Mouse (Mus musculus) MEL (cell line): ENCODE data around the gene Rtn2. TPM values are rescaled to one million over a fixed set of nuclear protein-coding genes. Genes with fewer than 3 reads are reported as not detected.

Source experiments
- DNase-seq: peaks from one replicate; pipeline ENCODE4 v3.0.0; 2011; ENCODE audit warnings: low read depth, low spot score
- H3K27ac ChIP-seq: 2 replicates; pipeline ENCODE4 v1.5.1; 2012; ENCODE audit warnings: low read depth, mild to moderate bottlenecking, control low read depth, low read length, moderate library complexity; ENCODE audit not compliant: control insufficient read depth
- H3K27me3 ChIP-seq, 2 experiments: fragments of 150-350 bp in 1 of 2; sonication (generic) in 1 of 2; 2 replicates each; pipeline ENCODE4 v1.6.1; 2012; ENCODE audit warnings: low read length in 2 of 2, mild to moderate bottlenecking in 2 of 2, improper control_type of control experiment in 1 of 2, moderate library complexity in 1 of 2; ENCODE audit not compliant: insufficient read depth in 2 of 2, control insufficient read depth in 1 of 2
- H3K36me3 ChIP-seq, 2 experiments: 2 replicates each; pipeline ENCODE4 v1.6.1; 2012 to 2014; ENCODE audit warnings: low read length in 2 of 2, improper control_type of control experiment in 1 of 2, inconsistent platforms in 1 of 2, mild to moderate bottlenecking in 1 of 2; ENCODE audit not compliant: insufficient read depth in 2 of 2, control insufficient read depth in 1 of 2
- H3K4me1 ChIP-seq, 2 experiments: fragments of 150-350 bp in 1 of 2; sonication (generic) in 1 of 2; 2 replicates each; pipeline ENCODE4 v1.6.1; 2012; ENCODE audit warnings: low read length in 2 of 2, improper control_type of control experiment in 1 of 2, mild to moderate bottlenecking in 1 of 2; ENCODE audit not compliant: insufficient read depth in 2 of 2, control insufficient read depth in 1 of 2
- H3K4me3 ChIP-seq, 2 experiments: fragments of 150-350 bp in 1 of 2; sonication (generic) in 1 of 2; 2 replicates each; pipeline ENCODE4 v1.5.1; 2012; ENCODE audit warnings: low read depth in 2 of 2, low read length in 2 of 2, mild to moderate bottlenecking in 2 of 2, moderate library complexity in 2 of 2, control low read depth in 1 of 2, improper control_type of control experiment in 1 of 2; ENCODE audit not compliant: control insufficient read depth in 1 of 2, insufficient read depth in 1 of 2
- H3K79me2 ChIP-seq: 2 replicates; pipeline ENCODE4 v1.6.1; 2012; ENCODE audit warnings: mild to moderate bottlenecking, low read length, moderate library complexity; ENCODE audit not compliant: control insufficient read depth, poor library complexity, insufficient read depth
- H3K9ac ChIP-seq: 2 replicates; pipeline ENCODE4 v1.6.1; 2012; ENCODE audit warnings: low read depth, mild to moderate bottlenecking, control low read depth, low read length, moderate library complexity; ENCODE audit not compliant: control insufficient read depth, poor library complexity, severe bottlenecking
- H3K9me3 ChIP-seq: fragments of 150-350 bp; sonication (generic); replicated peaks from 2 replicates; pipeline ENCODE4 v1.6.1; 2012; ENCODE audit warnings: mild to moderate bottlenecking, low read length, improper control_type of control experiment, moderate library complexity; ENCODE audit not compliant: insufficient read depth
- BHLHE40 ChIP-seq: IDR thresholded peaks from 2 replicates; pipeline ENCODE4 v1.6.1; 2012; ENCODE audit warnings: low read depth, mild to moderate bottlenecking, inconsistent platforms, low read length, improper control_type of control experiment, borderline replicate concordance
- CHD1 ChIP-seq: IDR thresholded peaks from 2 replicates; pipeline ENCODE4 v1.6.1; 2012; ENCODE audit warnings: low read depth, mild to moderate bottlenecking, inconsistent platforms, low read length, improper control_type of control experiment
- CTCF ChIP-seq, 3 experiments: IDR thresholded peaks in 2 of 3; conservative IDR thresholded peaks in 1 of 3; 2 replicates each; pipeline ENCODE4 v1.5.1; 2011 to 2012; ENCODE audit warnings: low read length in 3 of 3, low read depth in 2 of 3, mild to moderate bottlenecking in 2 of 3, improper control_type of control experiment in 1 of 3, inconsistent platforms in 1 of 3, mixed read lengths in 1 of 3, moderate library complexity in 1 of 3; ENCODE audit not compliant: control insufficient read depth in 1 of 3, insufficient read depth in 1 of 3, poor library complexity in 1 of 3, severe bottlenecking in 1 of 3
- GATA1 ChIP-seq: IDR thresholded peaks from 2 replicates; pipeline ENCODE4 v1.6.1; 2011; ENCODE audit warnings: low read depth, low read length, improper control_type of control experiment
- MAFK ChIP-seq: IDR thresholded peaks from 2 replicates; pipeline ENCODE4 v1.6.1; 2011; ENCODE audit warnings: low read depth, mild to moderate bottlenecking, low read length, improper control_type of control experiment, borderline replicate concordance
- MAX ChIP-seq: IDR thresholded peaks from 2 replicates; pipeline ENCODE4 v1.6.1; 2011; ENCODE audit warnings: low read length, improper control_type of control experiment
- MAZ ChIP-seq: IDR thresholded peaks from 2 replicates; pipeline ENCODE4 v1.6.1; 2012; ENCODE audit warnings: low read depth, mild to moderate bottlenecking, inconsistent platforms, low read length, improper control_type of control experiment
- MXI1 ChIP-seq: IDR thresholded peaks from 2 replicates; pipeline ENCODE4 v1.6.1; 2011; ENCODE audit warnings: mild to moderate bottlenecking, low read depth, low read length, improper control_type of control experiment
- MYB ChIP-seq: IDR thresholded peaks from 2 replicates; pipeline ENCODE4 v1.6.1; 2011; ENCODE audit warnings: mild to moderate bottlenecking, low read depth, low read length, improper control_type of control experiment
- NRF1 ChIP-seq: IDR thresholded peaks from 2 replicates; pipeline ENCODE4 v1.6.1; 2014; ENCODE audit warnings: low read depth, mild to moderate bottlenecking, inconsistent platforms, low read length, improper control_type of control experiment, moderate library complexity; ENCODE audit not compliant: poor library complexity, insufficient read depth, severe bottlenecking
- POLR2A ChIP-seq, 2 experiments: IDR thresholded peaks; 2 replicates each; pipeline ENCODE4 v1.6.1; 2011 to 2012; ENCODE audit warnings: low read length in 2 of 2, mild to moderate bottlenecking in 2 of 2, control low read depth in 1 of 2, improper control_type of control experiment in 1 of 2, low read depth in 1 of 2, moderate library complexity in 1 of 2; ENCODE audit not compliant: control insufficient read depth in 1 of 2, insufficient read depth in 1 of 2, poor library complexity in 1 of 2
- POLR2AphosphoS2 ChIP-seq: IDR thresholded peaks from 2 replicates; pipeline ENCODE4 v1.6.1; 2011; ENCODE audit warnings: low read length, improper control_type of control experiment
- POLR2AphosphoS5 ChIP-seq: IDR thresholded peaks from 2 replicates; pipeline ENCODE4 v1.6.1; 2012; ENCODE audit warnings: low read depth, borderline replicate concordance, mild to moderate bottlenecking, inconsistent platforms, low read length, moderate library complexity, mixed read lengths
- RAD21 ChIP-seq: IDR thresholded peaks from 2 replicates; pipeline ENCODE4 v1.6.1; 2011; ENCODE audit warnings: mild to moderate bottlenecking, low read depth, low read length, improper control_type of control experiment
- RCOR1 ChIP-seq: IDR thresholded peaks from 2 replicates; pipeline ENCODE4 v1.6.1; 2012; ENCODE audit warnings: low read depth, mild to moderate bottlenecking, inconsistent platforms, low read length, improper control_type of control experiment
- SMC3 ChIP-seq: IDR thresholded peaks from 2 replicates; pipeline ENCODE4 v1.6.1; 2011; ENCODE audit warnings: low read depth, low read length, improper control_type of control experiment
- TCF12 ChIP-seq: IDR thresholded peaks from 2 replicates; pipeline ENCODE4 v1.6.1; 2014; ENCODE audit warnings: low read depth, mild to moderate bottlenecking, inconsistent platforms, low read length, improper control_type of control experiment, moderate library complexity
- USF1 ChIP-seq: IDR thresholded peaks from 2 replicates; pipeline ENCODE4 v1.6.1; 2014; ENCODE audit warnings: low read depth, mild to moderate bottlenecking, inconsistent platforms, low read length, improper control_type of control experiment, moderate library complexity
- ZC3H11A ChIP-seq: IDR thresholded peaks from 2 replicates; pipeline ENCODE4 v1.6.1; 2012; ENCODE audit warnings: low read depth, mild to moderate bottlenecking, inconsistent platforms, low read length, improper control_type of control experiment
- ZKSCAN1 ChIP-seq: IDR thresholded peaks from 2 replicates; pipeline ENCODE4 v1.6.1; 2012; ENCODE audit warnings: low read depth, mild to moderate bottlenecking, inconsistent platforms, low read length, improper control_type of control experiment, moderate library complexity
- ZNF384 ChIP-seq: IDR thresholded peaks from 2 replicates; pipeline ENCODE4 v1.6.1; 2012; ENCODE audit warnings: low read depth, mild to moderate bottlenecking, inconsistent platforms, low read length, improper control_type of control experiment
- polyA plus RNA-seq, 2 experiments: library from polyadenylated mRNA; stranded (reverse) in 1 of 2; unstranded in 1 of 2; fragments of >175 nt in 1 of 2; fragments of >200 nt in 1 of 2; gene quantifications; 2 replicates each; pipeline versions ENCODE4 v1.2.1 to v1.2.4; 2012; ENCODE audit warnings: low replicate concordance in 2 of 2, low read depth in 1 of 2; ENCODE audit not compliant: insufficient read length in 2 of 2, insufficient read depth in 1 of 2, missing spikeins in 1 of 2
- total RNA-seq: library from RNA; depleted of rRNA; stranded (reverse); fragments of 300-350 nt; gene quantifications from 2 replicates; pipeline ENCODE4 v1.2.3, GENCODE M21; 2012

Gene Rtn2
- total and polyA plus RNA-seq, 3 experiments, result 0.27 to 1.4 TPM; not detected in 1

DNA sequence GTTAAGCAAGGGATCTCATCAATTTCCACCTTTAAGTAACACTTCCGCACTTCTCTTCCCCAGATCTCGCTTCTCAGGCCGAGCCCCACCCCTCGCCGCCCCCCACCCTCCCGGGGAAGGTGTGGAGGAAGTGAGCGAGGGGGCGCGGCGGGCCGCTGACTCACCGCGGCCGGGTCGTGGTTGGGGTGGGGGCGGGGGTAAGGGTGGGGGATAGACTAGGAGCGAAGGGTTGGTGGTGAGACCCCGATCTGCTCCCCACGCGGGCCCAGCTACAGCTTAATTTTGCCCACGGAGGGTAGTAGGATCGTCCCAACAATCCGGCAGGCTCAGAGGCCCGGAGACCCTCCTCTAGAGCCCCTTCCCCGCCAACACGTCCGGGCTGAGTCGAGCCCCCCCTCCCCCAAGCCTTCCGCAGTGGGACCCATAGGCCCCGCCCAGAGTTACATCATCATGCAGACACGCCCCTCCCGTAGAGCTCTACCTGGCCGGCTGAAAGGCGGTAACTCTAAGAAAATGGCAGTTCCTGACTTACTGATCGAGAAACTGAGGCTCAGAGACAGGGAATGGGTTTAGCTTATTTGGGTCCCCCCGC, 10.2 kb upstream of the Rtn2 start (continued):
- TF ChIP-seq POLR2A (IDR thresholded peaks at IDR 0.05; ENCODE audit: control insufficient read depth in 1 of 2, insufficient read depth in 1 of 2, low read depth in 1 of 2, low read length in 2 of 2, poor library complexity in 1 of 2) (no peak), MYB (no peak), MAFK (no peak), USF1 (no peak), CHD1 (no peak), MXI1 (peak; percentile 73), MAZ (peak; percentile 72), POLR2AphosphoS5 (no peak), RCOR1 (no peak), NRF1 (no peak), MAX (no peak; the same call in 1 of the 2 replicates), BHLHE40 (peak; percentile 29; the same call in 1 of the 2 replicates), ZKSCAN1 (no peak)

DNA sequence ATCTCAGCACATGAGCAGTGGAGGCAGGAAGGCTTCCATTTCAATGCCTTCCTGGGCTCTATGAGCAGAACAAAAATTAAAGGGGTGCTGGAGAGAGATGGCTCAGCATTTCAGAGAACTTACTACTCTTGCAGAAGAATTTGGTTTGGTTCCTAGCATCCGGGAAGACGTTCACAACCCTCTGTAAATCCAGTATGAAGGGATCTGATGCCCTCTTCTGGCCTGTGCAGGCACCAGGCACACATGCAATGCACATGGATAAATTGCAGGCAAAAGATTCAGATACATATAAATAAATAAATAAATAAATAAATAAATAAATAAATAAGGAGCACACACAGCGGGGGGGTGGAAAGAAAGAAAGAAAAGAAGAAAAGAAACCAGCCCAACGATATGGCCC, 6.2 kb upstream of the Rtn2 start:
- Histone ChIP-seq H3K36me3 (no peaks in the 10 kb centered on the region), H3K4me3 (no peak overlapping the region), H3K4me1 (peaks cover 0 to 4% of the 10 kb centered on the region in 2 experiments; a peak in 1 of 4 replicates), H3K9ac (no peak overlapping the region), H3K79me2 (peaks cover under 1% of the 10 kb centered on the region; the same call in 1 of the 2 replicates), H3K27me3 (no peaks in the 10 kb centered on the region), H3K9me3 (no peaks in the 10 kb centered on the region), H3K27ac (no peak overlapping the region)
- DNase-seq, result peak; percentile 84
- TF ChIP-seq ZKSCAN1 (no peak), SMC3 (peak; percentile 91), POLR2AphosphoS2 (no peak), ZNF384 (no peak), GATA1 (no peak), CHD1 (no peak), ZC3H11A (peak; percentile 94), RCOR1 (no peak), RAD21 (peak; percentile 93), POLR2AphosphoS5 (no peak), CTCF (IDR thresholded peaks at IDR 0.05 in 2 of 3, conservative IDR thresholded peaks at IDR 0.05 in 1 of 3; ENCODE audit: control insufficient read depth in 1 of 3, insufficient read depth in 1 of 3, low read depth in 2 of 3, low read length in 3 of 3, poor library complexity in 1 of 3, severe bottlenecking in 1 of 3) (peak; percentile 79 to 92 (median 87)), TCF12 (no peak), USF1 (no peak), NRF1 (no peak)
